Mouse (Mus musculus): ENCODE results near the gene Prss40. TPM values are rescaled to one million over a fixed set of nuclear protein-coding genes. Genes with fewer than 3 reads are reported as not detected.

Gene Prss40
- polyA plus RNA-seq (2017; shearing (Covaris generic)), result not detected

DNA sequence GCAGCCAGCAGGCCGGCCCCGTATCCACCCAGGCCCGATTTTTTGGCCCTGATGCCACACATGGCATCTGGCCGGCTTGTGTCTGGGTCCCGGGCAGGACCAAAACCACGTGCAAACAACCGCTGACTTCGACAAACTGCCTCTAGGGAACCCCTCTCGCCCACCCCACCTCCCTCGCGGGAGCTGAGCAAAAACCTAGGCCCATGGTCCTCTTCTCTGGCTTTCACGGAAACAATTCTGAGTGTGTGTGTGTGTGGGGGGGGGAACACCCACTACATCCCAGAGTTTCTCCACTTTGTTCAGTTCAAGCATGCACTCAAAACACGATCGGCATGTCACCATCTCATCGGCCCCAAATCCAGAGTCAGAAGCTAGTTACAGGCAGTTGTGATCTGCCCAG, at the start of gene Prss40:
Gene Prss40 (minus strand): TSS at position 101 of the 400 bp plus-strand sequence.

DNA sequence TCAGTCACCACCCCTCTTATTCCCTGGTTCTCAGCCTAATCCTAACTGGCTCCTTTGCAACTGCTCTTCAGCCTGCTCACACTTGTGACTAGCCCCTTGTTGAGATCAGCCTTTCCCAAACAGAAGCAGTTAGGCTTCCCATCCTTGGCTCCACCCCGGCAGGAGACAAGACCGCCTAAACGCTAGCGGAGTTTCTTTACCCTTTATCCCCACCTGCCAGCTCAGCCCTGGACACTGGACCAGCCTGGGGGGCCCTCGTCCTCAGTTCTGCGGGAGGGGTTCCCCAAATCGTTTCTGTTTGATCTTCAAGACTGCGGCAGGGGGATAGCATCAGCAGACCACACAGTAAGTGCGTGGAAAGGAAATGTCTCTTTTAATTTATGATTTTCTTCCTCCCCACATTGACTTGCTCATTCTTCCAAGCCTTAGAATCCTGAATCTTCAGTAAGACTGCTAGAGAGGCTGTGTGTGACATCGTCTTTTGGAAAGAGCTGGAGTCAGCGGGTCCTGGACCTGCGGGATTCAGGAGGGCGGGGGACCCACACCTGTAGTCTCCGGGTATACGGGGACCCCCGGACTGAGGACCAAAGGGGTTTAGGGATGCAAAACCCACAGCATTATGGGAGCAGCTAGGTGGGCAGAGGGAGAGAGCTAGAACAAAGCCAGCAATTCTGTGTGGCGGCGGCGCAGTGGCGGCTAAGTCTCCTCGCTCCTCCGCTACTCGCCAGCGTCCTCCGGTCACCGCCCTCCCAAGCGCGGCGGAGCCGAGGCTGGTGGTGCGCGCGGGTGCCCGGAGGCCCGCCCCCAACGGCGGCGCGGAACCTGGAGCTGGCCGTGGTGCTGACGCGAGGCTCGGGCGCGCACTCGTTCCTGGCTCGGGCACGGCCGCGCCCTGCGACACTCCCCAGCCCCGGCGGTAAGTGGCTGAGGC, 18.4 kb upstream of the Prss40 start, which contains the start of gene Amer3:
Gene Amer3 (plus strand): TSS at position 807 of the 931 bp plus-strand sequence.

DNA sequence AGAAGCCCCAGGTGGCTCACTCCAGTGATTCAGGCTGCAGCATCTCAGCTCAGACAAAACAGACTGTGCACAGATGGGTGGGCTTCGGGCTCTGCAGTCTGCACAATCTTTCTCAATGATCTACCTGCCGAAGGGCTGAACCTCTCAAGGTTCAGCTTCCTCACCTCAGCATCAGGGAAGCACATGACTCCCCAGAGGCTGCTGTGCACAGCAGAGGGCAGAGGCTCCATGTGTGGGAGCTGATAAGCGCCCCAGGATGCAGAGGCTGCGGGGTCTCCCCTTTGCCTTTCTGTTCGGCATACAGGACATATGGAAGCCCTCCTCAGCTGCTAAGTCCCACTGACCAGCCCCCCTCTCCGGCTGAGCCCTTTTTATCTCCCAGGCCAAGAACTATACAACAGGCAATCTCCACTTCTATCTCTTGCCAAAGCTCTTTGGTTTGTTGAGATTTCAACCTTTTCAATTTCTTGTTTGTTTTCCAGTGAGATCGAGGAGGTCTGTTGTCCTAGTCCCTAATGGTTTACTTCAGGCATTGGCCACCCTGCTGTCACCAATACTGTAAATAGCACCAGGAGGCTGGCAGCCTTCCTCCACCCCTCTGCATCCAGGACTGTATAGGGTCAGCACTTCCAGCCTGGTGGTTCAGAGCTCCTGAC, 25.6 kb downstream of the Prss40 start, which contains the start of gene Cfc1:
Gene Cfc1 (plus strand): TSS at position 606 of the 656 bp plus-strand sequence.

Other genes with a start within 250 kb of the Prss40 start
- 58.5 TPM for gene Ccdc115, start 121.3 kb downstream of the Prss40 start, polyA plus RNA-seq (2017; shearing (Covaris generic))
- 169 TPM for gene Imp4, start 121.1 kb downstream of the Prss40 start, polyA plus RNA-seq (2017; shearing (Covaris generic))
- 282 TPM for gene Ptpn18, start 101.2 kb downstream of the Prss40 start, polyA plus RNA-seq (2017; shearing (Covaris generic))
- not detected for gene Prss39, start 62.5 kb downstream of the Prss40 start, polyA plus RNA-seq (2017; shearing (Covaris generic))
- not detected for gene Cfc1, start 25.3 kb downstream of the Prss40 start, polyA plus RNA-seq (2017; shearing (Covaris generic))
- not detected for gene Amer3, start 18.7 kb upstream of the Prss40 start, polyA plus RNA-seq (2017; shearing (Covaris generic))